Mouse (Mus musculus) heart, embryonic 13.5 days (tissue): ENCODE measurements around the gene Krt7. TPM values are rescaled to one million over a fixed set of nuclear protein-coding genes. Genes with fewer than 3 reads are reported as not detected.

Source experiments
- ATAC-seq: fragments of 200-750 bp; cut with Nextera tagmentation; 2 replicates; pipeline ENCODE4 v1.8.0; 2017; ENCODE audit warnings: moderate TSS enrichment; ENCODE audit not compliant: insufficient number of reproducible peaks, low FRiP score, low TSS enrichment; ENCODE audit errors: extremely low read depth
- H3K27ac ChIP-seq: fragments of 300-500 bp; sonication (generic); replicated peaks from 2 replicates; pipeline ENCODE4 v1.5.1; 2015; ENCODE audit warnings: moderate library complexity, mild to moderate bottlenecking, inconsistent platforms
- H3K27me3 ChIP-seq: fragments of 300-500 bp; sonication (generic); replicated peaks from 2 replicates; pipeline ENCODE4 v1.6.1; 2015; ENCODE audit warnings: mild to moderate bottlenecking, inconsistent platforms
- H3K36me3 ChIP-seq: fragments of 300-500 bp; sonication (generic); 2 replicates; pipeline ENCODE4 v1.6.1; 2015; ENCODE audit warnings: mild to moderate bottlenecking, inconsistent platforms
- H3K4me1 ChIP-seq: fragments of 300-500 bp; sonication (generic); 2 replicates; pipeline ENCODE4 v1.6.1; 2015; ENCODE audit warnings: inconsistent platforms
- H3K4me2 ChIP-seq: fragments of 300-500 bp; sonication (generic); 2 replicates; pipeline ENCODE4 v1.6.1; 2015; ENCODE audit warnings: inconsistent platforms, mild to moderate bottlenecking, moderate library complexity
- H3K4me3 ChIP-seq: fragments of 300-500 bp; sonication (generic); 2 replicates; pipeline ENCODE4 v1.5.1; 2015; ENCODE audit warnings: moderate library complexity, mild to moderate bottlenecking, inconsistent platforms
- H3K9ac ChIP-seq: fragments of 300-500 bp; sonication (generic); 2 replicates; pipeline ENCODE4 v1.6.1; 2015; ENCODE audit warnings: inconsistent platforms, mild to moderate bottlenecking, moderate library complexity
- H3K9me3 ChIP-seq: fragments of 300-500 bp; sonication (generic); 2 replicates; pipeline ENCODE4 v1.6.1; 2016; ENCODE audit warnings: inconsistent platforms
- WGBS: fragments of 180-500 bp; shearing (Covaris S2); methylation state at CpG from one replicate; pipeline ENCODE4 v1.1.7; 2015; ENCODE audit warnings: mixed read lengths; 5-methylcytosine and 5-hydroxymethylcytosine counted together
- polyA plus RNA-seq: library from polyadenylated mRNA; unstranded; fragments of >200 nt; fragmentation: Nextera tagmentation; extraction: Ambion mirVana; gene quantifications from 2 replicates; pipeline ENCODE4 v1.2.1, GENCODE M21; 2015

The Krt7 gene
- polyA plus RNA-seq, 1 experiment from 2014 or later, result 26.7 TPM

GRCm38 (mm10) chr15:101381758-101382157 is 29.1 kb upstream of the Krt7 start:
- H3K9me3 ChIP-seq, result no peaks in the 10 kb centered on the region
- ATAC-seq, result no peak
- H3K9ac ChIP-seq, result no peak overlapping the region
- H3K27me3 ChIP-seq, result peaks cover 40% of the 10 kb centered on the region
- H3K36me3 ChIP-seq, result no peaks in the 10 kb centered on the region
- H3K27ac ChIP-seq, result no peak overlapping the region
- peaks cover 53% of the 10 kb centered on the region for H3K4me1 ChIP-seq
- H3K4me2 ChIP-seq, result no peak overlapping the region
- WGBS, result 37% methylated on average over 9 of the region's 9 CpGs
- no peak overlapping the region for H3K4me3 ChIP-seq

- H3K27me3 ChIP-seq, result peaks cover 40% of the 10 kb centered on the region
- H3K27ac ChIP-seq, result no peak overlapping the region
- no peak overlapping the region for H3K9ac ChIP-seq
- H3K4me2 ChIP-seq, result no peak overlapping the region
- H3K4me3 ChIP-seq, result no peak overlapping the region
- 71% methylated on average over 11 of the region's 11 CpGs for WGBS
- ATAC-seq, result no peak
- no peaks in the 10 kb centered on the region for H3K36me3 ChIP-seq
- H3K4me1 ChIP-seq, result peaks cover 53% of the 10 kb centered on the region
- no peaks in the 10 kb centered on the region for H3K9me3 ChIP-seq
Measured at GRCm38 (mm10) chr15:101382811-101383210, 28.0 kb upstream of the Krt7 start.

- H3K27me3 ChIP-seq, result peaks cover 44% of the 10 kb centered on the region
- 70% methylated on average over 7 of the region's 7 CpGs for WGBS
- no peak overlapping the region for H3K4me2 ChIP-seq
- no peak for ATAC-seq
- no peak overlapping the region for H3K27ac ChIP-seq
- no peaks in the 10 kb centered on the region for H3K36me3 ChIP-seq
- peaks cover 64% of the 10 kb centered on the region for H3K4me1 ChIP-seq
- H3K9ac ChIP-seq, result no peak overlapping the region
- H3K9me3 ChIP-seq, result no peaks in the 10 kb centered on the region
- H3K4me3 ChIP-seq, result no peak overlapping the region
Measured at GRCm38 (mm10) chr15:101384610-101385009, 26.2 kb upstream of the Krt7 start.

GRCm38 (mm10) chr15:101385064-101385463 is 25.8 kb upstream of the Krt7 start:
- no peak overlapping the region for H3K4me3 ChIP-seq
- 62% methylated on average over 6 of the region's 6 CpGs for WGBS
- H3K27me3 ChIP-seq, result peaks cover 39% of the 10 kb centered on the region
- H3K4me1 ChIP-seq, result peaks cover 64% of the 10 kb centered on the region
- H3K36me3 ChIP-seq, result no peaks in the 10 kb centered on the region
- H3K9me3 ChIP-seq, result no peaks in the 10 kb centered on the region
- H3K27ac ChIP-seq, result no peak overlapping the region
- H3K4me2 ChIP-seq, result no peak overlapping the region
- no peak overlapping the region for H3K9ac ChIP-seq
- no peak for ATAC-seq

DNA sequence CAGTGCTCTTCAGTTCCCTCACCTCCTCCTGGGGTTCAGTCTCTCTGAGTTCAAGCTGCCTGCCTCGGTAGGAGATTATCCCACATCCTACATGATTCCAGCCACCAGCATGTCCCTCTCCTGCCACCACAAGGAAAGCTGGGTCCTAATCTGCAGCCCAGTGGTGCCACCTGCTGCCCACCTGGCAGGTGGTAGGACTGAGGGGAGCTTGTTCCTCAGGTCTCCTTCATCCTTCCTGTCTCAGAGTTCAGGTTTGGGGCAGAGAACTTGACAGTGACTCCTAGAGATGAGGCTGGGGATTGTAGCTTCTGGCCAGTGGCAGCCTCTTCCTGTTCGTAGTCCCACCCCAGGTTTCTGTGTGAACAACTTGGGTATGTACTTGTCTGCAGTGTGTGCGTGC is 23.7 kb upstream of the Krt7 start:
- peaks cover 27% of the 10 kb centered on the region for H3K27me3 ChIP-seq
- ATAC-seq, result no peak
- H3K9me3 ChIP-seq, result no peaks in the 10 kb centered on the region
- H3K4me1 ChIP-seq, result peaks cover 49% of the 10 kb centered on the region
- H3K4me2 ChIP-seq, result no peak overlapping the region
- H3K4me3 ChIP-seq, result no peak overlapping the region
- H3K9ac ChIP-seq, result no peak overlapping the region
- H3K27ac ChIP-seq, result no peak overlapping the region
- WGBS, result 53% methylated on average over 3 of the region's 3 CpGs
- no peaks in the 10 kb centered on the region for H3K36me3 ChIP-seq

GRCm38 (mm10) chr15:101388034-101388541 is 22.8 kb upstream of the Krt7 start:
- Histone ChIP-seq H3K36me3 (no peaks in the 10 kb centered on the region), H3K4me1 (peaks cover 42% of the 10 kb centered on the region), H3K4me2 (no peak overlapping the region), H3K4me3 (no peak overlapping the region), H3K27ac (no peak overlapping the region), H3K27me3 (peaks cover 26% of the 10 kb centered on the region), H3K9me3 (no peaks in the 10 kb centered on the region), H3K9ac (no peak overlapping the region)
- ATAC-seq, result no peak
- 24% methylated on average over 5 of the region's 5 CpGs for WGBS

DNA sequence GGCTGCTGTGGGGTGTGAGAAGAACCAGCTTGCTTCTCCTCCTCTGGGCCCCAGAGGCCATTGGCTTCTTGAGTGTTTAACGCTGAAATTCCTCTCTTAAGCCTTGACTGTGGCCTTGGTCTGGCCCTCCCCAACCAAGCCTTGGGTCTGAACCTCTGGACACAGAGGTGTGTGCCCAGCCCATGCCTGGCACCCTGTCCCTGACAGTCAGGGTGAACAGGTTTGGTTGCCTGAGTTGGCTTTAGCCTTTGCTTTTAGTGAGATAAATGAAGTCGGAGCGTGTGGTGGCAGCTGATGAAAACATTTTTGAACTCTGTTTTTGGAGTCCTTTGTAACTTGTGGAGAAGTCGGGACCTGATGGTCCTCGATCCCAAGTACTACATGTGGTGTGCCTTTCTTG is 20.6 kb upstream of the Krt7 start:
- peaks cover 22% of the 10 kb centered on the region for H3K27me3 ChIP-seq
- H3K4me1 ChIP-seq, result peaks cover 34% of the 10 kb centered on the region
- H3K4me3 ChIP-seq, result no peak overlapping the region
- no peak overlapping the region for H3K9ac ChIP-seq
- H3K36me3 ChIP-seq, result no peaks in the 10 kb centered on the region
- H3K27ac ChIP-seq, result no peak overlapping the region
- no peak overlapping the region for H3K4me2 ChIP-seq
- no peaks in the 10 kb centered on the region for H3K9me3 ChIP-seq
- ATAC-seq, result no peak
- 78% methylated on average over 5 of the region's 5 CpGs for WGBS

GRCm38 (mm10) chr15:101392251-101392650 is 18.6 kb upstream of the Krt7 start:
- no peak for ATAC-seq
- H3K36me3 ChIP-seq, result no peaks in the 10 kb centered on the region
- 78% methylated on average over 5 of the region's 5 CpGs for WGBS
- peaks cover 13% of the 10 kb centered on the region; the same call in 1 of the 2 replicates for H3K27me3 ChIP-seq
- no peaks in the 10 kb centered on the region for H3K9me3 ChIP-seq
- H3K27ac ChIP-seq, result no peak overlapping the region
- H3K4me1 ChIP-seq, result peaks cover 29% of the 10 kb centered on the region
- no peak overlapping the region for H3K4me3 ChIP-seq
- no peak overlapping the region for H3K4me2 ChIP-seq
- no peak overlapping the region for H3K9ac ChIP-seq

- 50% methylated on average over 7 of the region's 7 CpGs for WGBS
- no peak overlapping the region for H3K4me2 ChIP-seq
- H3K27ac ChIP-seq, result no peak overlapping the region
- H3K27me3 ChIP-seq, result 0 out of 2 replicates have a peak, but pooled peaks cover 7% of the 10 kb centered on the region
- H3K4me1 ChIP-seq, result peaks cover 13% of the 10 kb centered on the region
- H3K4me3 ChIP-seq, result no peak overlapping the region
- no peak overlapping the region for H3K9ac ChIP-seq
- H3K36me3 ChIP-seq, result no peaks in the 10 kb centered on the region
- no peaks in the 10 kb centered on the region for H3K9me3 ChIP-seq
- ATAC-seq, result no peak
Measured at GRCm38 (mm10) chr15:101394908-101395307, 15.9 kb upstream of the Krt7 start.

DNA sequence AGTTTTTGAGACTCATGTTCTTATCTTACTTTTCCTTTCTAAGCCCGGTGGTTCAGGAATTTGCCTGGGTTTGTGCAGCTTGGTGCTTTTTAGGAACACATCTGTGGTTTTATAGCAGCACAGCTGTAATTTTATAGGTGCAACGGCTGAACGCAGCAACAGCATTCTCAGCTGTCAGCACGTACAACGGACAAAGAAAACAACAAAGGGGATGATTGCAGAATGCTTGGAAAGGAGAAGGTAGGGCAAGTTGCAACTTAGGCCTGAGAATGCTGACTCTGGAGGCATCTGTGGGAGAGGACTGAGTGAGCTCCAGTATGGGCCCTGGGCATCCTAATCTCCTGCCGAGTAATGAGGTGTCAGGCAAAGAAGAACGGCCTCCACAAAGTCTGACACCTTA is 14.4 kb upstream of the Krt7 start:
- 0 out of 2 replicates have a peak, but pooled peaks cover 10% of the 10 kb centered on the region for H3K27me3 ChIP-seq
- 24% methylated on average over 7 of the region's 7 CpGs for WGBS
- no peak overlapping the region for H3K4me2 ChIP-seq
- no peak overlapping the region for H3K4me3 ChIP-seq
- no peak overlapping the region for H3K27ac ChIP-seq
- H3K9me3 ChIP-seq, result no peaks in the 10 kb centered on the region
- no peaks in the 10 kb centered on the region for H3K36me3 ChIP-seq
- ATAC-seq, result no peak
- peaks cover 13% of the 10 kb centered on the region for H3K4me1 ChIP-seq
- no peak overlapping the region for H3K9ac ChIP-seq

DNA sequence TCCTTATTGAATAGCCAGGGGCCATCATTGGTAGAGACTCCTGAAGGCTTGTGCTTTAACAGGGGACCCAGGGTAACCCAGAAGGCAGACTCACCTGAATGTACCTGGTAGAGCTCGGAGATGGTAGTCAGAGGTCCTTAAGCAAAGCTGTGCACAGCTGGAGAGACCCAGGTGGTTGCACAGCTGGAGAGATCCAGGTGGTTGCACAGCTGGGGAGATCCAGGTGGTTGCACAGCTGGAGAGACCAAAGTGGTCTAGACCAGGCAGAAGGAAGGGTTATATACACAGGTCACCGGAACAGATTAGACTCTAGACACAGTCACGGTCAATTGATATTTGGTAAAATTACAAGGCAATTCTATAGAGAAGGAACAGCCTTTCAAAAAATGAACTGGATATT is 13.9 kb upstream of the Krt7 start:
- Histone ChIP-seq H3K36me3 (no peaks in the 10 kb centered on the region), H3K4me3 (no peak overlapping the region), H3K4me2 (no peak overlapping the region), H3K27me3 (0 out of 2 replicates have a peak, but pooled peaks cover 10% of the 10 kb centered on the region), H3K27ac (no peak overlapping the region), H3K9me3 (no peaks in the 10 kb centered on the region), H3K9ac (no peak overlapping the region), H3K4me1 (peaks cover 13% of the 10 kb centered on the region)
- 83% methylated on average over 3 of the region's 3 CpGs for WGBS
- no peak for ATAC-seq

DNA sequence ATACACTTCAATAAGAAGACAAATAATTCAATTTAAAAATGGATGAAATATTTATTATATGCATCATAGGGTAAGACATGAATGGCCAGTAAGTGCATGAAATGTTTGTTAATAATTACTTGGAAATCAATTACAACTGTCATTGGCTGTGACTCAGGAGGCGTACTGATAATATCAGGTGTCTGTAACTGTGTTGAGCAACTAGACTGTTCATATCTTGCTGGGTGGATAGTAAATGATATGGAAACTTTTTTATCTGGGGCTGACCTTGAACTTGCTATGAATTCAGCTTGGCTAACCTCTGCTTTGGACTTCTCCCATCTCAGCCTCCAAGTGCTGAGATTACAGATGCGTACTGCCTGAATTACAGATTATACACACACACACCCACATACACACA is 13.2 kb upstream of the Krt7 start:
- WGBS, result 73% methylated on average over 2 of the region's 2 CpGs

More for the DNA sequence above, 13.2 kb upstream of the Krt7 start:
- H3K4me3 ChIP-seq, result no peak overlapping the region
- H3K9ac ChIP-seq, result no peak overlapping the region
- no peaks in the 10 kb centered on the region for H3K36me3 ChIP-seq
- H3K9me3 ChIP-seq, result no peaks in the 10 kb centered on the region
- peaks cover 19% of the 10 kb centered on the region for H3K4me1 ChIP-seq
- H3K27me3 ChIP-seq, result 0 out of 2 replicates have a peak, but pooled peaks cover 10% of the 10 kb centered on the region
- no peak overlapping the region for H3K27ac ChIP-seq
- no peak overlapping the region for H3K4me2 ChIP-seq
- ATAC-seq, result no peak
